Mouse (Mus musculus) small intestine, adult 2 months (tissue): ENCODE data around the gene Gpr146. TPM values are rescaled to one million over a fixed set of nuclear protein-coding genes. Genes with fewer than 3 reads are reported as not detected.

ENCODE experiments used
- H3K27ac ChIP-seq: fragments of 200-500 bp; 2 replicates; pipeline ENCODE4 v1.5.1; 2012; ENCODE audit warnings: low read depth, low read length, control low read depth, inconsistent platforms; ENCODE audit not compliant: insufficient read depth
- H3K27me3 ChIP-seq: fragments of 200-500 bp; 2 replicates; pipeline ENCODE4 v1.6.1; 2012; ENCODE audit warnings: mild to moderate bottlenecking, moderate library complexity, low read length, inconsistent platforms; ENCODE audit not compliant: control insufficient read depth, insufficient read depth
- H3K36me3 ChIP-seq: fragments of 200-500 bp; 2 replicates; pipeline ENCODE4 v1.6.1; 2012; ENCODE audit warnings: mild to moderate bottlenecking, low read length, control low read depth, inconsistent platforms; ENCODE audit not compliant: control insufficient read depth, insufficient read depth
- H3K4me1 ChIP-seq: fragments of 200-500 bp; 2 replicates; pipeline ENCODE4 v1.6.1; 2012; ENCODE audit warnings: low read length, inconsistent platforms, mixed read lengths; ENCODE audit not compliant: control insufficient read depth, insufficient read depth, insufficient read length
- H3K4me3 ChIP-seq: fragments of 200-500 bp; 2 replicates; pipeline ENCODE4 v1.5.1; 2012; ENCODE audit warnings: low read depth, mild to moderate bottlenecking, control low read depth, inconsistent platforms, low read length, moderate library complexity
- CTCF ChIP-seq: fragments of 200-500 bp; IDR thresholded peaks from 2 replicates; pipeline ENCODE4 v1.5.1; 2012; ENCODE audit warnings: low read depth, mild to moderate bottlenecking, control low read depth, inconsistent platforms, low read length, moderate library complexity, mixed read lengths; ENCODE audit not compliant: insufficient replicate concordance, insufficient read length; ENCODE audit errors: extremely low read depth
- POLR2A ChIP-seq: fragments of 200-500 bp; IDR thresholded peaks from 2 replicates; pipeline ENCODE4 v1.6.1; 2012; ENCODE audit warnings: low read depth, mild to moderate bottlenecking, control low read depth, inconsistent platforms, low read length, moderate library complexity
- WGBS: fragments of 180-500 bp; shearing (Covaris S2); methylation state at CpG from one replicate; pipeline ENCODE4 v1.1.7; 2018; 5-methylcytosine and 5-hydroxymethylcytosine counted together
- polyA plus RNA-seq: library from polyadenylated mRNA; depleted of rRNA; stranded (reverse); fragments of >200 nt; gene quantifications from 2 replicates; pipeline ENCODE4 v1.2.3, GENCODE M21; 2012; rRNA removed

Gpr146 gene
- polyA plus RNA-seq, 1 experiment: 6.8 TPM

- no peak overlapping the region for H3K4me3 ChIP-seq
- H3K36me3 ChIP-seq: no peaks in the 10 kb centered on the region
- H3K4me1 ChIP-seq: no peaks in the 10 kb centered on the region
- no peak for TF ChIP-seq POLR2A
- H3K27ac ChIP-seq: no peak overlapping the region
- H3K27me3 ChIP-seq: no peaks in the 10 kb centered on the region
- 92% methylated on average over 11 of the region's 11 CpGs for WGBS
Observed at GRCm38 (mm10) chr5:139440926-139441725, 63.6 kb downstream of the Gpr146 start.

- no peak overlapping the region for H3K4me3 ChIP-seq
- H3K27ac ChIP-seq: no peak overlapping the region
- H3K4me1 ChIP-seq: no peaks in the 10 kb centered on the region
- no peaks in the 10 kb centered on the region for H3K27me3 ChIP-seq
- WGBS: 85% methylated on average over 2 of the region's 2 CpGs
- no peaks in the 10 kb centered on the region for H3K36me3 ChIP-seq
- TF ChIP-seq POLR2A: no peak
- TF ChIP-seq CTCF: no peak
Observed at GRCm38 (mm10) chr5:139441726-139442018, 64.2 kb downstream of the Gpr146 start.

GRCm38 (mm10) chr5:139442428-139442827, 64.9 kb downstream of the Gpr146 start:
- no peaks in the 10 kb centered on the region for H3K36me3 ChIP-seq
- H3K4me3 ChIP-seq: no peak overlapping the region
- TF ChIP-seq POLR2A: no peak
- no peak for TF ChIP-seq CTCF
- 67% methylated on average over 12 of the region's 12 CpGs for WGBS
- H3K27ac ChIP-seq: no peak overlapping the region
- H3K27me3 ChIP-seq: no peaks in the 10 kb centered on the region
- H3K4me1 ChIP-seq: no peaks in the 10 kb centered on the region

GRCm38 (mm10) chr5:139442962-139443361, 65.5 kb downstream of the Gpr146 start:
- Histone ChIP-seq H3K4me3 (no peak overlapping the region), H3K4me1 (no peaks in the 10 kb centered on the region), H3K27me3 (no peaks in the 10 kb centered on the region), H3K27ac (no peak overlapping the region), H3K36me3 (no peaks in the 10 kb centered on the region)
- TF ChIP-seq CTCF: no peak
- TF ChIP-seq POLR2A: no peak
- WGBS: 59% methylated on average over 4 of the region's 4 CpGs

GRCm38 (mm10) chr5:139445258-139445657, 67.8 kb downstream of the Gpr146 start:
- Histone ChIP-seq H3K4me3 (no peak overlapping the region), H3K4me1 (no peaks in the 10 kb centered on the region), H3K27me3 (no peaks in the 10 kb centered on the region), H3K27ac (no peak overlapping the region), H3K36me3 (no peaks in the 10 kb centered on the region)
- WGBS: 76% methylated on average over 8 of the region's 8 CpGs
- no peak for TF ChIP-seq POLR2A
- peak; percentile 24; the same call in 1 of the 2 replicates for TF ChIP-seq CTCF

Other genes starting within 250 kb of the Gpr146 start
- gene Prkar1b, start 227.7 kb upstream of the Gpr146 start, polyA plus RNA-seq: 2.2 and 3.8 TPM in 2 replicates
- gene Dnaaf5, start 227.5 kb upstream of the Gpr146 start, polyA plus RNA-seq: 12.0 and 16.4 TPM in 2 replicates
- gene Sun1, start 177.1 kb upstream of the Gpr146 start, polyA plus RNA-seq: 15.4 and 27.5 TPM in 2 replicates
- 82.6 and 240 TPM in 2 replicates for gene Get4, start 125.4 kb upstream of the Gpr146 start, polyA plus RNA-seq
- gene Adap1, start 52.1 kb upstream of the Gpr146 start, polyA plus RNA-seq: 57.8 and 234 TPM in 2 replicates
- 58.8 and 104 TPM in 2 replicates for gene Cox19, start 26.3 kb upstream of the Gpr146 start, polyA plus RNA-seq
- 0.32 and 2.0 TPM in 2 replicates for gene Cyp2w1, start 25.1 kb upstream of the Gpr146 start, polyA plus RNA-seq
- 3.0 and 3.5 TPM in 2 replicates for gene C130050O18Rik, start 27.6 kb downstream of the Gpr146 start, polyA plus RNA-seq
- gene Gper1, start 45.5 kb downstream of the Gpr146 start, polyA plus RNA-seq: 1.8 and 2.1 TPM in 2 replicates
- gene 3110082I17Rik, start 82.8 kb downstream of the Gpr146 start, polyA plus RNA-seq: 6.1 and 6.2 TPM in 2 replicates
- 9.6 and 22.6 TPM in 2 replicates for gene Zfand2a, start 106.9 kb downstream of the Gpr146 start, polyA plus RNA-seq
- not detected in 2 replicates for gene Uncx, start 165.8 kb downstream of the Gpr146 start, polyA plus RNA-seq